Mouse (Mus musculus) right cerebral cortex, postnatal 14 days (tissue): ENCODE results near the gene Olfr9.
"Not testable (repeated sequence)": the region's sequence is repeated elsewhere in the genome, so short reads cannot be mapped to it uniquely, and the experiment has no call there.

Experiments used
- DNase-seq: peaks from one replicate; pipeline ENCODE4 v3.0.0; 2022

Olfr9 gene

GRCm38 (mm10) chr10:128989131-128989530 lies at the start of gene Olfr9:
TSS of gene Olfr9 (plus strand) at chr10:128989431.
- DNase-seq: not testable (repeated sequence)

DNA sequence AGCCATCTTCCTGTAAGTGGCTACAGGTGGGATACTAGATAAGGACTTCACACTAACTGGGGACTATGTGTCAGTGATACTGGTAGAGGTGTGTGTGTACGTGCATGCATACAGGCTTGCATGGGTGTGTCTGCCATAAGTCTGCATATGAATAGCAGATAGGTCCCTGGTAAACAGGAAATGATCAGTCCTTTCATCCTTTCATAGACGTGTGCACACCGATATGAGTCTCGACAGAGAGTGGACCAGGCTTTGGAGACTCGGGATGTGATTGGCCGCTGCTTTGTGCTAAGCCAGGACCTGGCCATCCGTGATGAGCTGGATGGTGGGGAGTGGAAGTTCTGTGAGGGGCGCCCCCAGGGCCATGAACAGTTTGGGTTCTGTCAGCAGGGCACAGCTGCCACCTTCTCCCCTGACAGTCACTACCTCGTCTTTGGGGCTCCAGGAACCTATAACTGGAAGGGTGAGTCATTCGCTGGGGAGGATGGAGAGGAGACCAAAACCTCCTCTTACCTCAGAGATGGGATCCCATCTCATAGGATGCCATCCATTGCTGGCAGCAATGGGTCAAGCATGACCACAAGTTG lies 48.7 kb upstream of the Olfr9 start:
- DNase-seq: no peak

GRCm38 (mm10) chr10:128945675-128946074 lies 43.6 kb upstream of the Olfr9 start:
- DNase-seq: no peak

GRCm38 (mm10) chr10:128947496-128947895 lies 41.7 kb upstream of the Olfr9 start:
- DNase-seq: no peak

- DNase-seq: no peak
Measured at GRCm38 (mm10) chr10:128950208-128950887, 38.9 kb upstream of the Olfr9 start.

DNA sequence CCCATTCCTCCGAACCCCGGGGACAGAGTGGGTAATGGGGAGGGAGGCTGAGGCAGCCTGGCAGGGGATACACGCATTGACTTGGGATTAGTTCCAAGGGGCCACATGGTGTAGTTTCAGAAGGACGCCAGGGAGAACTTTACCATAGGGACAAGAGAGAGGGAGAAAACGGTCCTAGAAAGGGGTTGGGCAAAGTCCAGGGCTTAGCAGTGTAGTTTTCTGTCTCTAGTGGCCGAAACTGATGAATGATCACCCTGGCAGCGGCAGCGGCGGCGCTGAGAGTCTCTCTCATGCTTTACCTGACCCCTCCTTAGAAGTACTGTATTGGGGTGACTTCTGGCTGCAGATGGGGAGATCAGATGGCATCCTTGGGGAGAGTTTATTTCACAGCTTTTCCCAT lies 30.9 kb upstream of the Olfr9 start:
- DNase-seq: no peak

GRCm38 (mm10) chr10:128960142-128960541 lies 29.1 kb upstream of the Olfr9 start:
- no peak for DNase-seq

GRCm38 (mm10) chr10:128960590-128961584 lies 28.3 kb upstream of the Olfr9 start, which contains the start of gene Mettl7b:
TSS of gene Mettl7b (minus strand) at chr10:128960988.
- no peak for DNase-seq

DNA sequence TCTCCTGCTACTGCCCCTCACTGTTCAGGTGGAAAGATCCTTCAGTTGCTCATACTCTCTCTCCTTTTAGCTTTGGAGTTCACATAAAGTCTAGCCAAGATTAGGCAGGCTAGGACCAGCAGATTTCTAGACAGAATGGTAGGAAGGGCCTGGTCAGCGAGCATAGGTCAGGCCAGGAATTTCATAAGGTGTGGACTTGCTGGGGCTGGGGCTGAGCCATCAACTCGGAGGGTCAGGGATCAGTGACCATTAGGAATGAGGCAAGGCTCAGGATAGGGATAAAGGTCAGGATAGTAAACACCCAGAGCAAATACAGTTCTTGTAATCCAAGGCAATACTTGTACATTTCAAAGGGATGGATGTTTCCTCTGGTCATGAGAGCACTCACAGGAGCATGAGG lies 24.3 kb upstream of the Olfr9 start:
- DNase-seq: no peak

GRCm38 (mm10) chr10:128965871-128966270 lies 23.4 kb upstream of the Olfr9 start:
- no peak for DNase-seq

GRCm38 (mm10) chr10:128968341-128968749 lies 20.9 kb upstream of the Olfr9 start:
- DNase-seq: no peak

DNA sequence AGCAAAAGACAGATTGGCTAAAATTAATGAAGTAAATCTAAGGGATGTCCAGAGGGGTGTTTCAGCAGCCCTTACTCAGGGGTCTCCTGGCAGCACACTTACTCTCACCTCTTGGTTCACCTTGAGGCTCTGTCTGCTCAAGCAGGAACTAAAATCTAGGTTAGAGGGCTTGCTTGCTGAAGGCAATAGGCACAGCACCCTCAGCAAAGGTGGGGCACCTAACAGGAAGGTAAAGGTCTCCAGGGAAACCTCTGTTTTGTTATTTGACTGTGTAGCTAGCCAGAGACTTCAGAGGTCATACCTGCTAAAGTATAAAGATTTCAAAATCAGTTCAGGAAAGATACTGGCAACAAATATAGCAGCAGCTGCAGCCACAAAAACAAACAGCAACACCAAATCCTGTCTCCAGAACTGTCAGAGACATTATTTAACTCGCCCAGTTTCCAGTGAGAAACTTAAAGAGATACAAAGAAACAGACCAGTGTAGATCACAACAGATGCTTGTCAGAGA lies 18.4 kb upstream of the Olfr9 start:
- DNase-seq: no peak

GRCm38 (mm10) chr10:128972841-128973240 lies 16.4 kb upstream of the Olfr9 start:
- no peak for DNase-seq

- DNase-seq: no peak
Measured at GRCm38 (mm10) chr10:128976395-128976794, 12.8 kb upstream of the Olfr9 start.

- peak; percentile 26 for DNase-seq
Measured at GRCm38 (mm10) chr10:128977522-128978114, 11.6 kb upstream of the Olfr9 start.

GRCm38 (mm10) chr10:128980644-128981365 lies 8.4 kb upstream of the Olfr9 start:
- no peak for DNase-seq

DNA sequence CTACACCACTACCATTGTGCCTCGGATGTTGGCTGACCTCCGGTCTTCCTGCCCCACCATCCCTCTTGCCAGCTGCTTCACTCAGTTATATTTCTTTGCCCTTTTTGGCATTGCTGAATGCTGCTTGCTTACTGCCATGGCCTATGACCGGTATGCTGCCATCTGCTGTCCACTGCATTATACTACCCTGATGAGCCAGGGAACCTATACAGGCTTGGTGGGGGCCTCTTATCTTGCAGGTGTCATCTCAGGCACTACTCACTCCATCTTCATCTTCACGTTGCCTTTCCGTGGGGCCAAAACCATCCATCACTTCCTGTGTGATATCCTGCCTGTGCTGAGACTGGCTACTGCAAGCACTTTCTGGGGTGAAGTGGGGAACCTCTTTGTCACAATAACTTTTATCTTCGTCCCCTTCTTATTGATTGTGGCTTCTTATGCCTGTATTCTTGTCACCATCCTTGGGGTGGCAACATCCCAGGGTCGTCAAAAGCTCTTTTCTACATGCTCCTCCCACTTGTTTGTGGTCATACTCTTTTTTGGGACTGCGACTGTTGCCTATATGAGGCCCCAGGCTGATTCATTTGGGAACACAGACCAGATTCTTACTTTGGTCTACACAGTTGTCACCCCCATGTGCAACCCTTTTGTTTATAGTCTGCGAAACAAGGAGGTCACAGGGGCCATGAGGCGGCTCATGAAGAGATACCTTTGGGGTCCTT lies 1.1 kb downstream of the Olfr9 start:
- not testable (repeated sequence) for DNase-seq

DNA sequence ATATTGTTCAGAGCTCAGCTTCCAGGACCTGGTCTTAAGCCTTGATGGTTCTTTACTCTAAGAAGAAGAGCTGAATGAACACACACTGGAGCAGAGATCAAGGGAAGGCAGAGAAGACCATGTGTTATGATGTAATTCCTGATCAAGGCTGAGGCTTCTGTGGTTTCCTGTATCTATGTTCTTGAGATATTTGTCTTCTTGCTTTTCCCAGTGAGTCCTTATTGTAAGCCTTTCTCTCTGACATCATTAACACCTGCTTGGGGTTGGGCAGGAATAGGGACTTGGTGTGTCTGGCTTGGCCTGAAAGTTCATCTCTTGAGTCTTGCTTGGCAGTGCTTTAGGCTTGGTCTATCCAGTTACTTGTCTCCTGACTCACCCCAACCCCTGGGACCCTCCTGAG lies 1.8 kb downstream of the Olfr9 start:
- DNase-seq: no peak

DNA sequence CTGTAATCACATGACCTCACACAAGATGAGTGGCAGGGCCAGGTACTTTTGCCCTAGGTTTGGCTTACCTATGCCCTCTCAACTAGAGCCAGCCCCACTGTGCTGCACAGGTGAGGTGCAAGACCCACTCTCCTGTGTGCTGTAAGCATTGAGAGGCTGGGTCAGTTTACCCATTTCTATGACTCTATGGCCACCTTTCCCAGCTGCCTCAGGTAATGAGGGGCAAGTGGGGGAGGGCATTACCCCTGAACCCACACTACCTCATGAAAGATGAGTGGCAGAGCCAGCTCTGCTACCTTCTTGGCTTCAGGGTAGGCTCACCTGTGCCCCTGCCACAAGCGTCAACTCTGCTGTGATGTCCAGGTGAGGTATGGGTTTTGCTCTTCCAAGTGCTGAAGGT lies 6.6 kb downstream of the Olfr9 start:
- DNase-seq: no peak

DNA sequence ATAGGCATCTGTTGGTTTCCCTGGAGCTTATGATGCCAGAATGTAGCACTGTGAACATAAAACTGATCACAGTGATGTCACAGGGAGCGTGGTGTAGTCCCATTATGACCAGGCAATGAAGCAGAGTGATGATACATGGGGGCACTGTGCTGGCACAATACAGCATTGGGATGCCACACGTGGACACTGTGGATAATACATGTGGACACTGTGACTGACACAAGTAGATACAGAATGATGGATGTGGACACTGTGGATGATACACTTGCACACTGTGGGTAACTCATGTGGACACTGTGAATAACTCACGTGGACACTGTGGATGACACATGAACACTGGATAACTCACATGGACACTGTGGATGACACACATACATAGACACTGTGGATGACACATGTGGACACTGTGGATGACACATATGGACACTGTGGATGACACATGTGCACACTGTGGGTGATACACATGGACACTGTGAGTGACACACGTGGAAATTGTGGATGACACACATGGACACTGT lies 7.4 kb downstream of the Olfr9 start:
- DNase-seq: no peak
